8 mouse cellular contexts compared by ENCODE assay signal in genomic region chr11:116019976-116020411, GRCm38 (mm10). TPM values are rescaled to one million over a fixed set of nuclear protein-coding genes. Genes with fewer than 3 reads are reported as not detected.
A peak's percentile ranks its signal among the peaks of the same experiment; 100 is the strongest.
DNase-seq lines count a peak whose midpoint lies in the region; ATAC-seq and TF ChIP-seq lines count a peak whose summit lies in the region.

No protein-coding gene starts in this region.

- H3K4me3 ChIP-seq in liver, embryonic 12.5 days: no peak overlapping the region
- H3K4me3 ChIP-seq in cortical plate, adult 2 months (ENCODE audit: insufficient read depth, low read length): no peak overlapping the region

- H3K27ac ChIP-seq in liver, embryonic 12.5 days: peak overlapping the region; percentile 48; the same call in 1 of the 2 replicates
- H3K27ac ChIP-seq in cortical plate, adult 2 months (ENCODE audit: insufficient read depth, low read length): no peak overlapping the region

- peaks cover 24% of the 10 kb centered on the region for H3K4me1 ChIP-seq in liver, embryonic 12.5 days
- no peaks in the 10 kb centered on the region for H3K4me1 ChIP-seq in cortical plate, adult 2 months (ENCODE audit: control insufficient read depth, insufficient read depth, low read length)

- WGBS in liver, embryonic 12.5 days (ENCODE audit: insufficient replicate concordance): 73% methylated on average over 2 of the region's 2 CpGs

- peaks cover 22% of the 10 kb centered on the region for H3K36me3 ChIP-seq in liver, embryonic 12.5 days

- no peaks in the 10 kb centered on the region for H3K9me3 ChIP-seq in liver, embryonic 12.5 days (replicated peaks)

- H3K9ac ChIP-seq in liver, embryonic 12.5 days: no peak overlapping the region

- no peak for ATAC-seq in liver, embryonic 12.5 days
- 0 out of 2 replicates have a peak, but pooled peaks have one; percentile 10 for ATAC-seq in monocyte, adult 5-6 weeks (replicated peaks; ENCODE audit: insufficient number of reproducible peaks, low FRiP score, low TSS enrichment, poor library complexity, severe bottlenecking)

- no peaks in the 10 kb centered on the region for H3K27me3 ChIP-seq in liver, embryonic 12.5 days (replicated peaks)

- peak; percentile 41; the same call in 1 of the 2 replicates for TF ChIP-seq POLR2A in cortical plate, adult 2 months (IDR thresholded peaks at IDR 0.05; ENCODE audit: extremely low read depth, insufficient read depth, low read length)

- DNase-seq in adrenal gland, postnatal 14 days: peak; percentile 45
- DNase-seq in adrenal gland, postnatal 4 days (ENCODE audit: low spot score in 2 of 2): no peak
- DNase-seq in liver: no peak
- DNase-seq in right cerebral cortex, postnatal 4 days: no peak
- DNase-seq in frontal cortex, postnatal 14 days (ENCODE audit: low spot score in 2 of 2): no peak

- no peak for TF ChIP-seq CTCF in cortical plate, adult 2 months (IDR thresholded peaks at IDR 0.05; ENCODE audit: extremely low read depth, insufficient read depth, low read length)

- H3K4me2 ChIP-seq in liver, embryonic 12.5 days: no peak overlapping the region

RNA-seq across cellular contexts. Expression of gene Galk1, which starts 7.5 kb away (rescaled TPM):
- total RNA-seq in adrenal gland, postnatal 14 days (2021): 41.5 and 51.9 TPM in 2 replicates
- total RNA-seq in adrenal gland, postnatal 4 days (2021): 10 to 100 TPM; 70.2 to 88.6 TPM
- polyA plus RNA-seq in liver, embryonic 12.5 days (2016; fragmentation: Nextera tagmentation; extraction: Ambion mirVana): 187 and 200 TPM in 2 replicates
- 19.2 and 20.4 TPM in 2 replicates for polyA plus RNA-seq in cortical plate, adult 2 months (2012; rRNA removed)
- 3.6 to 6.4 TPM (median 5.8 TPM) in 3 replicates for total RNA-seq in monocyte, adult 5-6 weeks (2017)

RNA-seq across cellular contexts. Expression of gene H3f3b, which starts 7.8 kb away (rescaled TPM):
- total RNA-seq in adrenal gland, postnatal 14 days (2021): 340 and 347 TPM in 2 replicates
- total RNA-seq in adrenal gland, postnatal 4 days (2021): 100 to 1,000 TPM; 751 to 846 TPM
- 816 and 835 TPM in 2 replicates for polyA plus RNA-seq in liver, embryonic 12.5 days (2016; fragmentation: Nextera tagmentation; extraction: Ambion mirVana)
- polyA plus RNA-seq in cortical plate, adult 2 months (2012; rRNA removed): 217 and 235 TPM in 2 replicates
- 1,370 to 2,118 TPM (median 2,068 TPM) in 3 replicates for total RNA-seq in monocyte, adult 5-6 weeks (2017)

RNA-seq across cellular contexts. Expression of gene Unk, which starts 10.1 kb away (rescaled TPM):
- total RNA-seq in adrenal gland, postnatal 14 days (2021): 20.6 and 24.4 TPM in 2 replicates
- total RNA-seq in adrenal gland, postnatal 4 days (2021): 10 to 100 TPM; 41.3 to 45.5 TPM
- 18.7 and 20.2 TPM in 2 replicates for polyA plus RNA-seq in liver, embryonic 12.5 days (2016; fragmentation: Nextera tagmentation; extraction: Ambion mirVana)
- polyA plus RNA-seq in cortical plate, adult 2 months (2012; rRNA removed): 31.1 and 33.4 TPM in 2 replicates
- total RNA-seq in monocyte, adult 5-6 weeks (2017): 8.3 to 18.3 TPM (median 11.6 TPM) in 3 replicates

RNA-seq across cellular contexts. Expression of gene Itgb4, which starts 45.5 kb away (rescaled TPM):
- total RNA-seq in adrenal gland, postnatal 14 days (2021): 3.6 and 4.4 TPM in 2 replicates
- total RNA-seq in adrenal gland, postnatal 4 days (2021): 1 to 10 TPM; 5.0 to 8.7 TPM
- 0.31 and 0.44 TPM in 2 replicates for polyA plus RNA-seq in liver, embryonic 12.5 days (2016; fragmentation: Nextera tagmentation; extraction: Ambion mirVana)
- 8.0 and 8.2 TPM in 2 replicates for polyA plus RNA-seq in cortical plate, adult 2 months (2012; rRNA removed)
- total RNA-seq in monocyte, adult 5-6 weeks (2017): not detected in 3 replicates

RNA-seq across cellular contexts. Expression of gene Unc13d, which starts 57.8 kb away (rescaled TPM):
- 0.74 and 4.0 TPM in 2 replicates for total RNA-seq in adrenal gland, postnatal 14 days (2021)
- total RNA-seq in adrenal gland, postnatal 4 days (2021): 1 to 10 TPM; 1.1 to 2.4 TPM
- 48.9 and 50.1 TPM in 2 replicates for polyA plus RNA-seq in liver, embryonic 12.5 days (2016; fragmentation: Nextera tagmentation; extraction: Ambion mirVana)
- 0.96 and 1.3 TPM in 2 replicates for polyA plus RNA-seq in cortical plate, adult 2 months (2012; rRNA removed)
- 27.7 to 53.1 TPM (median 29.1 TPM) in 3 replicates for total RNA-seq in monocyte, adult 5-6 weeks (2017)
